Mouse (Mus musculus) kidney, postnatal 25 days (tissue): ENCODE results near the gene Efnb2.

Experiments
- DNase-seq, 2 experiments: peaks; one replicate each; pipeline ENCODE4 v3.0.0; 2021; ENCODE audit warnings: mixed read lengths in 2 of 2

Gene Efnb2

DNA sequence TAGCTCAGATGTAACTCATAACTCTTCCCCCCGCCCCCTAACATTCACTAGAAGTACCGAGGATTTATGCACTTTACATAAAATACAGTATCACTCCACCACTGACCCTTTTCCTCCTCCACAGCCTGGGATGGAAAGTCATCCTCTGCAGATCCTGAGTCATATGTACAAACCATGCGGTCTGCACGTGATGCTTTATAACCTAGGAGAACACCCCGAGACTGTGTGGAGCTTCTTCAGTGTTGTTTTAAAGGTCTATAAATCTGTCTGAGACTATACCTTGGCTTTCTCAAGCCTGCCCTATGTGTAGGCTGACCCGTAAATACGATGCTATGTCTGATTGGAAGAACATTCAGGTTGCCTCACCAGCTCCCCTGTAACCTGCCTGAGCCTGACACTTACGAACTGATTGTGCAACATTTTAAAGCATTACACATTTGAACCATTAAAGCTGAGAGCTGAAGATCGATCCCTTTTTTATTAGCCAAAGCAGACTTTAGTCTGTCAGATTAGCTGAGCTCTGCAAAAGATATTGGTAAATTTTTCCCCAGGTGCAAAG, 92.7 kb downstream of the Efnb2 start:
- no peak for DNase-seq
